Mouse (Mus musculus): ENCODE data around the gene Olfr1305.

Gene Olfr1305

DNA sequence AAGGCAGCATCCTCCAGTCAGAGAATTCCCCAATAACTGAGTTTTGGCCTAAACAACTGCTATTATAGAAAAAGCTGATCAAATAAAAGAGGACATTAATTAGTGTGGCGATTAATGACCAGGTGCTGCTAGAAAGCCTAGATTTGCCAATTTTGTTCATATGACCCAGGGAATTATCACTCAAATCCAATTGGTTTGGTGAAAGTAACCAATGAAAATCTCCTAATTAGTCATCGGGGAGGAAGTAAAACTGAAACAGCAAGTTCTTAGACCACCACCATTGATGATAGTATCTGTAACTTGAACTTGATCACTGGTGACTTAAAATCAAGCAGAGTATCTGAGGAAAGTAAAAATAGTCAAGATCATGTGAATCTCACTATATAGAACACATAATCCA is at the start of gene Olfr1305:
Olfr1305 (minus strand) TSS at position 101 of the 400 bp plus-strand sequence.
- no peak for DNase-seq (ENCODE audit: low read depth, low spot score)

DNA sequence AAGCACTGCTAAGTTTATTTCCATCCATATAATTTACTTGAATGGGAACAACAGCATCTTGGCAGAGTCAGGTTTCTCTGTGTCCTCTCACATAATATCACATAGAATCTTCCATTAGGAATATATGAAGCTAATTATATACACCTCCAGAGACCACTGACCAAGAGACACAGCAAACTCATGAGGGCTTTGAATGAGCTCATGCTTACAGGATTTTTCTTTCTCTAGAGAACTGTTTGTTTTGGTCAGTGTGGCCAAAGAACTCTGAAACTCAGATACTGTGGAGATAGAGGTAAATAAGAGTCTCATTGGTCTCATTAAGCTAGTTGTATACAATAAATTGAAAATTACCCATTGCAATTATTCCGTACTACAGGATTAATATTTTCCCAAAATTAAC is 39.2 kb upstream of the Olfr1305 start, which contains the start of gene Olfr1306:
Olfr1306 (minus strand) TSS at position 101 of the 400 bp plus-strand sequence.
- DNase-seq (ENCODE audit: low read depth, low spot score) = no peak

DNA sequence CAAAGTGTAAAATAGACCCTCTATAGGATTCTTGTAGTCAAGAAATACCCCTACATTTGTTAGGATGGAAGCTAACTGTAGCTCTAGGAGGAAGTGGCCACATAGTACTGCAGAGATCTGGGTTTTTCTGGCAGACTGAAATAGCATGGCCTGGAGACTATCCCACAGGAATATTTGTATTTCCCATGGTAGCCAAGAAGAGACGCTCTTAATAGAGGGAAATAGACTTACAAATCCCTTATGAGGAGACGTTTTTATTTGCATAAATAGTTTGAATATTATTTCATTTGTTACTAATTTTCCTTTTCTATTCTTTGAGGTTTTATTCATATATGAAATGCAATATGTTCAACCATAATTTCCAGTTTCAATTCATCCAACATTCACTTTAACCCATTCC is 56.7 kb downstream of the Olfr1305 start, which contains the start of gene Olfr1303:
Olfr1303 (minus strand) TSS at position 101 of the 400 bp plus-strand sequence.
- no peak for DNase-seq (ENCODE audit: low read depth, low spot score)
